Mouse (Mus musculus) heart, embryonic 12.5 days (tissue): ENCODE data around the gene Cadm1. TPM values are rescaled to one million over a fixed set of nuclear protein-coding genes. Genes with fewer than 3 reads are reported as not detected.

Source experiments
- ATAC-seq: fragments of 200-750 bp; cut with Nextera tagmentation; 2 replicates; pipeline ENCODE4 v1.8.0; 2017; ENCODE audit warnings: moderate TSS enrichment, moderate library complexity; ENCODE audit not compliant: insufficient number of reproducible peaks, low FRiP score
- H3K27ac ChIP-seq: fragments of 300-500 bp; sonication (generic); 2 replicates; pipeline ENCODE4 v1.5.1; 2016; ENCODE audit warnings: mild to moderate bottlenecking, moderate library complexity; ENCODE audit not compliant: poor library complexity, severe bottlenecking
- H3K27me3 ChIP-seq: fragments of 300-500 bp; sonication (generic); replicated peaks from 2 replicates; pipeline ENCODE4 v1.6.1; 2016; ENCODE audit warnings: mild to moderate bottlenecking, moderate library complexity
- H3K36me3 ChIP-seq: fragments of 300-500 bp; sonication (generic); 2 replicates; pipeline ENCODE4 v1.6.1; 2016; ENCODE audit warnings: mild to moderate bottlenecking, moderate library complexity
- H3K4me1 ChIP-seq: fragments of 300-500 bp; sonication (generic); replicated peaks from 2 replicates; pipeline ENCODE4 v1.6.1; 2016; ENCODE audit warnings: mild to moderate bottlenecking
- H3K4me2 ChIP-seq: fragments of 300-500 bp; sonication (generic); 2 replicates; pipeline ENCODE4 v1.6.1; 2016; ENCODE audit warnings: mild to moderate bottlenecking, moderate library complexity
- H3K4me3 ChIP-seq: fragments of 300-500 bp; sonication (generic); 2 replicates; pipeline ENCODE4 v1.5.1; 2016; ENCODE audit warnings: mild to moderate bottlenecking
- H3K9ac ChIP-seq: fragments of 300-500 bp; sonication (generic); 2 replicates; pipeline ENCODE4 v1.6.1; 2016; ENCODE audit warnings: mild to moderate bottlenecking, moderate library complexity
- H3K9me3 ChIP-seq: fragments of 300-500 bp; sonication (generic); replicated peaks from 2 replicates; pipeline ENCODE4 v1.6.1; 2016; ENCODE audit warnings: mild to moderate bottlenecking, moderate library complexity
- WGBS: fragments of 180-500 bp; shearing (Covaris S2); methylation state at CpG from one replicate; pipeline ENCODE4 v1.1.7; 2016; 5-methylcytosine and 5-hydroxymethylcytosine counted together
- polyA plus RNA-seq: library from polyadenylated mRNA; unstranded; fragments of >200 nt; fragmentation: Nextera tagmentation; extraction: Ambion mirVana; gene quantifications from 2 replicates; pipeline ENCODE4 v1.2.1, GENCODE M21; 2016

Cadm1 gene
- polyA plus RNA-seq, 1 experiment from 2014 or later = 18.7 TPM

- no peak for ATAC-seq
- Histone ChIP-seq H3K4me1 (peaks cover 2% of the 10 kb centered on the region; the same call in 1 of the 2 replicates), H3K27ac (no peak overlapping the region), H3K4me2 (no peak overlapping the region), H3K27me3 (no peaks in the 10 kb centered on the region), H3K36me3 (no peaks in the 10 kb centered on the region), H3K4me3 (no peak overlapping the region), H3K9me3 (no peaks in the 10 kb centered on the region), H3K9ac (no peak overlapping the region)
- WGBS = 84% methylated on average over 8 of the region's 8 CpGs
Observed at GRCm38 (mm10) chr9:47710946-47711345, 181.0 kb downstream of the Cadm1 start.

- no peaks in the 10 kb centered on the region for H3K9me3 ChIP-seq
- no peak for ATAC-seq
- no peak overlapping the region for H3K27ac ChIP-seq
- H3K9ac ChIP-seq = no peak overlapping the region
- no peaks in the 10 kb centered on the region for H3K27me3 ChIP-seq
- no peaks in the 10 kb centered on the region for H3K36me3 ChIP-seq
- no peak overlapping the region for H3K4me2 ChIP-seq
- 69% methylated on average over 2 of the region's 2 CpGs for WGBS
- no peaks in the 10 kb centered on the region for H3K4me1 ChIP-seq
- H3K4me3 ChIP-seq = no peak overlapping the region
Observed at GRCm38 (mm10) chr9:47714541-47714940, 184.6 kb downstream of the Cadm1 start.

- Histone ChIP-seq H3K36me3 (no peaks in the 10 kb centered on the region), H3K4me2 (no peak overlapping the region), H3K4me3 (no peak overlapping the region), H3K9me3 (no peaks in the 10 kb centered on the region), H3K9ac (no peak overlapping the region), H3K27me3 (no peaks in the 10 kb centered on the region), H3K27ac (no peak overlapping the region), H3K4me1 (no peaks in the 10 kb centered on the region)
- WGBS = 83% methylated on average over 3 of the region's 3 CpGs
- no peak for ATAC-seq
Observed at GRCm38 (mm10) chr9:47715415-47715814, 185.4 kb downstream of the Cadm1 start.

- Histone ChIP-seq H3K27ac (no peak overlapping the region), H3K27me3 (no peaks in the 10 kb centered on the region), H3K4me1 (no peaks in the 10 kb centered on the region), H3K4me3 (no peak overlapping the region), H3K9me3 (no peaks in the 10 kb centered on the region), H3K4me2 (no peak overlapping the region), H3K36me3 (no peaks in the 10 kb centered on the region), H3K9ac (no peak overlapping the region)
- ATAC-seq = no peak
- WGBS = 83% methylated on average over 16 of the region's 16 CpGs
Observed at GRCm38 (mm10) chr9:47716883-47717282, 186.9 kb downstream of the Cadm1 start.

- WGBS = 76% methylated on average over 3 of the region's 3 CpGs
- H3K4me2 ChIP-seq = no peak overlapping the region
- 0 out of 2 replicates have a peak, but pooled peaks cover 3% of the 10 kb centered on the region for H3K4me1 ChIP-seq
- H3K9me3 ChIP-seq = no peaks in the 10 kb centered on the region
- H3K4me3 ChIP-seq = no peak overlapping the region
- H3K27ac ChIP-seq = no peak overlapping the region
- H3K36me3 ChIP-seq = no peaks in the 10 kb centered on the region
- H3K27me3 ChIP-seq = no peaks in the 10 kb centered on the region
- no peak overlapping the region for H3K9ac ChIP-seq
- no peak for ATAC-seq
Observed at GRCm38 (mm10) chr9:47727611-47728010, 197.6 kb downstream of the Cadm1 start.

- Histone ChIP-seq H3K9ac (no peak overlapping the region), H3K36me3 (no peaks in the 10 kb centered on the region), H3K9me3 (no peaks in the 10 kb centered on the region), H3K4me2 (no peak overlapping the region), H3K27me3 (no peaks in the 10 kb centered on the region), H3K4me1 (0 out of 2 replicates have a peak, but pooled peaks cover 3% of the 10 kb centered on the region), H3K4me3 (no peak overlapping the region), H3K27ac (no peak overlapping the region)
- no peak for ATAC-seq
- WGBS = 72% methylated on average over 5 of the region's 5 CpGs
Observed at GRCm38 (mm10) chr9:47728852-47729251, 198.9 kb downstream of the Cadm1 start.

GRCm38 (mm10) chr9:47730247-47730646 is 200.3 kb downstream of the Cadm1 start:
- no peak overlapping the region for H3K9ac ChIP-seq
- no peaks in the 10 kb centered on the region for H3K9me3 ChIP-seq
- no peak overlapping the region for H3K4me3 ChIP-seq
- H3K4me1 ChIP-seq = 0 out of 2 replicates have a peak, but pooled peaks cover 3% of the 10 kb centered on the region
- no peak overlapping the region for H3K27ac ChIP-seq
- ATAC-seq = no peak
- H3K27me3 ChIP-seq = no peaks in the 10 kb centered on the region
- no peak overlapping the region for H3K4me2 ChIP-seq
- no peaks in the 10 kb centered on the region for H3K36me3 ChIP-seq
- 54% methylated on average over 6 of the region's 6 CpGs for WGBS

- Histone ChIP-seq H3K9ac (no peak overlapping the region), H3K4me1 (0 out of 2 replicates have a peak, but pooled peaks cover 5% of the 10 kb centered on the region), H3K27me3 (no peaks in the 10 kb centered on the region), H3K9me3 (no peaks in the 10 kb centered on the region), H3K4me2 (no peak overlapping the region), H3K4me3 (no peak overlapping the region), H3K27ac (no peak overlapping the region), H3K36me3 (no peaks in the 10 kb centered on the region)
- WGBS = 74% methylated on average over 13 of the region's 13 CpGs
- no peak for ATAC-seq
Observed at GRCm38 (mm10) chr9:47733780-47734451, 203.9 kb downstream of the Cadm1 start.

GRCm38 (mm10) chr9:47734905-47735304 is 204.9 kb downstream of the Cadm1 start:
- 90% methylated on average over 5 of the region's 5 CpGs for WGBS

GRCm38 (mm10) chr9:47738799-47739198 is 208.8 kb downstream of the Cadm1 start:
- Histone ChIP-seq H3K36me3 (no peaks in the 10 kb centered on the region), H3K9ac (no peak overlapping the region), H3K9me3 (no peaks in the 10 kb centered on the region), H3K4me1 (peaks cover 6% of the 10 kb centered on the region), H3K27me3 (no peaks in the 10 kb centered on the region), H3K4me3 (no peak overlapping the region), H3K27ac (no peak overlapping the region), H3K4me2 (no peak overlapping the region)
- no peak for ATAC-seq
- WGBS = 64% methylated on average over 4 of the region's 4 CpGs

More at GRCm38 (mm10) chr9:47734905-47735304, 204.9 kb downstream of the Cadm1 start:
- Histone ChIP-seq H3K9me3 (no peaks in the 10 kb centered on the region), H3K9ac (no peak overlapping the region), H3K4me3 (no peak overlapping the region), H3K4me1 (peaks cover 9% of the 10 kb centered on the region), H3K36me3 (no peaks in the 10 kb centered on the region), H3K27ac (no peak overlapping the region), H3K4me2 (no peak overlapping the region), H3K27me3 (no peaks in the 10 kb centered on the region)
- ATAC-seq = no peak

GRCm38 (mm10) chr9:47739276-47739675 is 209.3 kb downstream of the Cadm1 start:
- no peaks in the 10 kb centered on the region for H3K36me3 ChIP-seq
- H3K4me1 ChIP-seq = peaks cover 6% of the 10 kb centered on the region
- no peak overlapping the region for H3K4me2 ChIP-seq
- H3K27ac ChIP-seq = no peak overlapping the region
- no peak for ATAC-seq
- H3K27me3 ChIP-seq = no peaks in the 10 kb centered on the region
- no peak overlapping the region for H3K9ac ChIP-seq
- H3K4me3 ChIP-seq = no peak overlapping the region
- no peaks in the 10 kb centered on the region for H3K9me3 ChIP-seq
- WGBS = 10% methylated on average over 7 of the region's 7 CpGs

GRCm38 (mm10) chr9:47741751-47742150 is 211.8 kb downstream of the Cadm1 start:
- ATAC-seq = no peak
- no peaks in the 10 kb centered on the region for H3K9me3 ChIP-seq
- no peak overlapping the region for H3K4me3 ChIP-seq
- H3K27me3 ChIP-seq = no peaks in the 10 kb centered on the region
- H3K4me1 ChIP-seq = peaks cover 4% of the 10 kb centered on the region
- no peak overlapping the region for H3K9ac ChIP-seq
- 91% methylated on average over 3 of the region's 3 CpGs for WGBS
- no peak overlapping the region for H3K27ac ChIP-seq
- no peak overlapping the region for H3K4me2 ChIP-seq
- no peaks in the 10 kb centered on the region for H3K36me3 ChIP-seq
